Mouse (Mus musculus) forebrain, embryonic 11.5 days (tissue): ENCODE data around the gene Il27ra. TPM values are rescaled to one million over a fixed set of nuclear protein-coding genes. Genes with fewer than 3 reads are reported as not detected.

Source experiments
- ATAC-seq: fragments of 200-750 bp; cut with Nextera tagmentation; replicated peaks from 2 replicates; pipeline ENCODE4 v1.8.0; 2017; ENCODE audit warnings: moderate TSS enrichment; ENCODE audit not compliant: low FRiP score
- DNase-seq: peaks from one replicate; pipeline ENCODE4 v3.0.0-alpha.2; 2017; ENCODE audit warnings: low spot score
- H3K27ac ChIP-seq: fragments of 300-500 bp; sonication (generic); 2 replicates; pipeline ENCODE4 v1.5.1; 2014; ENCODE audit warnings: low read depth, low read length
- H3K27me3 ChIP-seq: fragments of 300-500 bp; sonication (generic); 2 replicates; pipeline ENCODE4 v1.6.1; 2014; ENCODE audit warnings: mild to moderate bottlenecking, low read length, mixed read lengths; ENCODE audit not compliant: control insufficient read depth, insufficient read depth
- H3K36me3 ChIP-seq: fragments of 300-500 bp; sonication (generic); 2 replicates; pipeline ENCODE4 v1.6.1; 2014; ENCODE audit warnings: mild to moderate bottlenecking, low read length, moderate library complexity, mixed read lengths; ENCODE audit not compliant: control insufficient read depth, insufficient read depth
- H3K4me1 ChIP-seq: fragments of 300-500 bp; sonication (generic); replicated peaks from 2 replicates; pipeline ENCODE4 v1.6.1; 2014; ENCODE audit warnings: low read length, mixed read lengths; ENCODE audit not compliant: control insufficient read depth, insufficient read depth
- H3K4me2 ChIP-seq: fragments of 300-500 bp; sonication (generic); 2 replicates; pipeline ENCODE4 v1.6.1; 2014; ENCODE audit warnings: low read depth, mild to moderate bottlenecking, low read length, moderate library complexity, mixed read lengths; ENCODE audit not compliant: severe bottlenecking
- H3K4me3 ChIP-seq: fragments of 300-500 bp; sonication (generic); 2 replicates; pipeline ENCODE4 v1.5.1; 2014; ENCODE audit warnings: low read depth, low read length
- H3K9ac ChIP-seq: fragments of 300-500 bp; sonication (generic); 2 replicates; pipeline ENCODE4 v1.6.1; 2014; ENCODE audit warnings: low read length
- H3K9me3 ChIP-seq: fragments of 300-500 bp; sonication (generic); 2 replicates; pipeline ENCODE4 v1.6.1; 2016; ENCODE audit warnings: low read length, mixed read lengths; ENCODE audit not compliant: control insufficient read depth
- WGBS: fragments of 180-500 bp; shearing (Covaris S2); extraction: QIAGEN DNeasy Blood & Tissue Kit; methylation state at CpG from one replicate; pipeline ENCODE4 v1.1.7; 2014; 5-methylcytosine and 5-hydroxymethylcytosine counted together
- polyA plus RNA-seq: library from polyadenylated mRNA; unstranded; fragments of >200 nt; fragmentation: Nextera tagmentation; extraction: Ambion mirVana; gene quantifications from 2 replicates; pipeline ENCODE4 v1.2.1, GENCODE M21; 2014

Gene Il27ra
- polyA plus RNA-seq, 1 experiment from 2014 or later: 0.24 TPM

- Histone ChIP-seq H3K4me2 (no peak overlapping the region), H3K27ac (no peak overlapping the region), H3K9me3 (no peaks in the 10 kb centered on the region), H3K27me3 (no peaks in the 10 kb centered on the region), H3K4me3 (no peak overlapping the region), H3K4me1 (peaks cover 7% of the 10 kb centered on the region; the same call in 1 of the 2 replicates), H3K9ac (no peak overlapping the region), H3K36me3 (no peaks in the 10 kb centered on the region)
- WGBS: 83% methylated on average over 12 of the region's 12 CpGs
- no peak for DNase-seq
- no peak for ATAC-seq
These were observed 26.1 kb upstream of the Il27ra start for GRCm38 (mm10) chr8:84068316-84069035.

GRCm38 (mm10) chr8:84067911-84068310 lies 25.5 kb upstream of the Il27ra start:
- Histone ChIP-seq H3K4me2 (peak overlapping the region; percentile 50), H3K4me1 (peaks cover 2% of the 10 kb centered on the region; the same call in 1 of the 2 replicates), H3K36me3 (no peaks in the 10 kb centered on the region), H3K4me3 (no peak overlapping the region), H3K9ac (no peak overlapping the region), H3K9me3 (no peaks in the 10 kb centered on the region), H3K27me3 (no peaks in the 10 kb centered on the region), H3K27ac (no peak overlapping the region)
- WGBS: 88% methylated on average over 7 of the region's 7 CpGs
- DNase-seq: no peak
- no peak for ATAC-seq

- WGBS: under 1% methylated on average over 43 of the region's 58 CpGs
- H3K4me1 ChIP-seq: peaks cover 2% of the 10 kb centered on the region; the same call in 1 of the 2 replicates
- ATAC-seq (peak; percentile 69), DNase-seq (peak; percentile 97)
- H3K9ac ChIP-seq: peak overlapping the region; percentile 89
- no peaks in the 10 kb centered on the region for H3K27me3 ChIP-seq
- no peaks in the 10 kb centered on the region for H3K9me3 ChIP-seq
- peak overlapping the region; percentile 96 for H3K4me3 ChIP-seq
- no peaks in the 10 kb centered on the region for H3K36me3 ChIP-seq
- peak overlapping the region; percentile 50 for H3K4me2 ChIP-seq
- peak overlapping the region; percentile 91 for H3K27ac ChIP-seq
These were observed 24.7 kb upstream of the Il27ra start for GRCm38 (mm10) chr8:84067047-84067573.

- peak; percentile 99 for ATAC-seq
- peak within 1 kb of the TSS; percentile 91 for H3K27ac ChIP-seq
- H3K9ac ChIP-seq: peak within 1 kb of the TSS; percentile 89
- peaks cover 2% of the 10 kb centered on the region; the same call in 1 of the 2 replicates for H3K4me1 ChIP-seq
- peak within 1 kb of the TSS; percentile 81 for H3K4me2 ChIP-seq
- WGBS: under 1% methylated on average over 51 of the region's 51 CpGs
- no peaks in the 10 kb centered on the region for H3K36me3 ChIP-seq
- H3K4me3 ChIP-seq: peak within 1 kb of the TSS; percentile 96
- peak; percentile 99 for DNase-seq
- H3K27me3 ChIP-seq: no peaks in the 10 kb centered on the region
- no peaks in the 10 kb centered on the region for H3K9me3 ChIP-seq
These were observed 24.0 kb upstream of the Il27ra start, which contains the start of gene Rfx1 for GRCm38 (mm10) chr8:84066291-84066930. Gene Rfx1 (plus strand): TSS chr8:84066834.

- Histone ChIP-seq H3K27ac (peak overlapping the region; percentile 39; the same call in 1 of the 2 replicates), H3K36me3 (no peaks in the 10 kb centered on the region), H3K4me3 (peak overlapping the region; percentile 96), H3K4me2 (peak overlapping the region; percentile 81), H3K9ac (peak overlapping the region; percentile 75), H3K27me3 (no peaks in the 10 kb centered on the region), H3K4me1 (peaks cover 2% of the 10 kb centered on the region; the same call in 1 of the 2 replicates), H3K9me3 (no peaks in the 10 kb centered on the region)
- ATAC-seq: no peak
- WGBS: 32% methylated on average over 5 of the region's 5 CpGs
- DNase-seq: no peak
These were observed 23.2 kb upstream of the Il27ra start for GRCm38 (mm10) chr8:84065457-84066072.

GRCm38 (mm10) chr8:84065037-84065436 lies 22.6 kb upstream of the Il27ra start, which contains the start of gene Gm10643:
Gene Gm10643 (minus strand): TSS chr8:84065137.
- H3K27ac ChIP-seq: peak within 1 kb of the TSS; percentile 39; the same call in 1 of the 2 replicates
- no peaks in the 10 kb centered on the region for H3K9me3 ChIP-seq
- H3K4me2 ChIP-seq: peak within 1 kb of the TSS; percentile 81
- no peak for DNase-seq
- H3K4me3 ChIP-seq: peak within 1 kb of the TSS; percentile 96
- no peaks in the 10 kb centered on the region for H3K36me3 ChIP-seq
- peak within 1 kb of the TSS; percentile 75 for H3K9ac ChIP-seq
- peaks cover 2% of the 10 kb centered on the region; the same call in 1 of the 2 replicates for H3K4me1 ChIP-seq
- 82% methylated on average over 1 of the region's 1 CpGs for WGBS
- ATAC-seq: no peak
- no peaks in the 10 kb centered on the region for H3K27me3 ChIP-seq

- no peak overlapping the region for H3K4me3 ChIP-seq
- H3K4me2 ChIP-seq: no peak overlapping the region
- no peaks in the 10 kb centered on the region for H3K9me3 ChIP-seq
- 79% methylated on average over 8 of the region's 8 CpGs for WGBS
- DNase-seq: no peak
- no peaks in the 10 kb centered on the region for H3K36me3 ChIP-seq
- H3K9ac ChIP-seq: no peak overlapping the region
- H3K4me1 ChIP-seq: peaks cover 2% of the 10 kb centered on the region; the same call in 1 of the 2 replicates
- H3K27me3 ChIP-seq: no peaks in the 10 kb centered on the region
- H3K27ac ChIP-seq: no peak overlapping the region
- no peak for ATAC-seq
These were observed 21.6 kb upstream of the Il27ra start for GRCm38 (mm10) chr8:84063861-84064610.

GRCm38 (mm10) chr8:84060245-84060644 lies 17.9 kb upstream of the Il27ra start:
- ATAC-seq (no peak), DNase-seq (no peak)
- Histone ChIP-seq H3K9ac (no peak overlapping the region), H3K4me2 (no peak overlapping the region), H3K27me3 (no peaks in the 10 kb centered on the region), H3K4me3 (no peak overlapping the region), H3K27ac (no peak overlapping the region), H3K9me3 (no peaks in the 10 kb centered on the region), H3K36me3 (no peaks in the 10 kb centered on the region), H3K4me1 (no peaks in the 10 kb centered on the region)
- WGBS: 90% methylated on average over 2 of the region's 2 CpGs
